11 mouse cellular contexts compared by ENCODE assay signal in the genomic region with DNA sequence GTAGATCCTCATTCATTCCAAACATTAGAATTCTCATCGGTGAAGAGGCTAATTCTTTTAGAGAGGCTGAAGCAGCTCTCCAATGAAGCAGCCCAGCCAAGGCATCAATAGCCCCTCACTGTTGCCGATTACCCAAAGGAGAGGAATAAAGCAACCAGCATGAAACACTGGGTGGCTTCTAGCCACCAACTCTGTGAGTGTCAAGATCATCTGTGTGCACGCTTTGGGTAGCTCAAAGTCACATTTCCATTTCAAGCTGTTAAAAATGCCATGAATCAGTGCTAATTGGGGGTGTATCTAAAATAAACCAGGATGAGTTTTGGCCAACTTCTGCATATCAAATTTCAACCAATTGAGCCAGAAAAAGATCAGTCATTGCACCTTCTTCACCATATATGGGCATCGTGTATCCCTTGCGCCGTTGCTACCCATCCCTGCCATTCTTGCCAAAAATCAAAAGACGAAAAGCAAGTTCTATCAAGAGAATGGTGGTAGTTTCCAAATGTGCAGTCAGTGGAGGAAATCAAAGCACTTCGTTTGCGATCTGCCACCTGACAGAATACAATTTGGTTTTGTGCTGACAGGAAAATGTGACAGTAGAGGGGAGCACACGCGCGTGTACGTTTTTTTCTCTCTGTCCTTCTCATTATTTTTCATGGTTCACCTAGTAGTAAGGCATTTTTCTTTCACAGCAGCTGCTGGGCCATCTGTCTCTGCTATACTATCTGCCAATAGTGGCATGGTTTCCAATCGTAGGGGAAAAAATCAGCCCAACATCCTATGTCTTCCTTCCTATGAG.
A peak's percentile ranks its signal among the peaks of the same experiment; 100 is the strongest.
DNase-seq lines count a peak whose midpoint lies in the region; ATAC-seq and TF ChIP-seq lines count a peak whose summit lies in the region.
"Had no signal": no experiment of that assay in that cellular context is flagged by ENCODE, and none has a peak within 500 bp of the region (broad histone marks: within the 10 kb centered on the region; RNA-seq: fewer than 3 reads in every experiment).

No protein-coding gene starts in this region.

- no peak overlapping the region for H3K4me3 ChIP-seq in midbrain, postnatal 0 days (ENCODE audit: low read depth, low read length)
- no peak overlapping the region for H3K4me3 ChIP-seq in midbrain, embryonic 13.5 days (replicated peaks)
- H3K4me3 ChIP-seq in left cerebral cortex, adult 2 months = peak overlapping the region; percentile 4; the same call in 1 of the 2 replicates

- DNase-seq in midbrain, postnatal 0 days (ENCODE audit: low spot score) = peak; percentile 69
- peak; percentile 48 to 65 for DNase-seq in cerebellum, postnatal 14 days
- DNase-seq in left cerebral cortex, adult 2 months (ENCODE audit: extremely low spot score in 1 of 2, low spot score in 2 of 2) = peak in 1 of 2 experiments; percentile 26
- DNase-seq in embryo, embryonic 11 days = no peak
- DNase-seq in MN1 (ENCODE audit: low spot score) = no peak
- DNase-seq: heart, postnatal 10 days; kidney, postnatal 25 days; lung, postnatal 14 days had no signal

- no peaks in the 10 kb centered on the region for H3K27me3 ChIP-seq in midbrain, postnatal 0 days (ENCODE audit: insufficient read depth, low read length)
- no peaks in the 10 kb centered on the region for H3K27me3 ChIP-seq in midbrain, embryonic 13.5 days

- H3K4me2 ChIP-seq in midbrain, postnatal 0 days (ENCODE audit: low read depth, low read length, poor library complexity, severe bottlenecking) = no peak overlapping the region
- no peak overlapping the region for H3K4me2 ChIP-seq in midbrain, embryonic 13.5 days (replicated peaks)

- H3K9me3 ChIP-seq in midbrain, postnatal 0 days (ENCODE audit: low read length) = no peaks in the 10 kb centered on the region
- no peaks in the 10 kb centered on the region for H3K9me3 ChIP-seq in midbrain, embryonic 13.5 days

- H3K36me3 ChIP-seq in midbrain, postnatal 0 days (ENCODE audit: insufficient read depth, low read length) = no peaks in the 10 kb centered on the region
- H3K36me3 ChIP-seq in midbrain, embryonic 13.5 days = no peaks in the 10 kb centered on the region

- H3K27ac ChIP-seq in midbrain, postnatal 0 days (ENCODE audit: low read depth, low read length) = no peak overlapping the region
- no peak overlapping the region for H3K27ac ChIP-seq in midbrain, embryonic 13.5 days
- H3K27ac ChIP-seq in left cerebral cortex, adult 2 months = no peak overlapping the region
- H3K27ac ChIP-seq: stomach, postnatal 0 days had no signal

- H3K4me1 ChIP-seq in midbrain, postnatal 0 days (ENCODE audit: insufficient read depth, low read length) = no peaks in the 10 kb centered on the region
- no peaks in the 10 kb centered on the region for H3K4me1 ChIP-seq in midbrain, embryonic 13.5 days (replicated peaks)

- intact Hi-C loops in left cerebral cortex, adult 2 months (cut with DNase I) = loop anchor here (5.0 kb wide), 1 partner anchor 215 kb away; a partner anchor contains a TSS

- 80% methylated on average over 14 of the region's 14 CpGs for WGBS in midbrain, postnatal 0 days
- 89% methylated on average over 14 of the region's 14 CpGs for WGBS in midbrain, embryonic 13.5 days

- no peak overlapping the region for H3K9ac ChIP-seq in midbrain, postnatal 0 days (replicated peaks; ENCODE audit: low read length, poor library complexity, severe bottlenecking)
- H3K9ac ChIP-seq in midbrain, embryonic 13.5 days (replicated peaks) = no peak overlapping the region

- TF ChIP-seq CTCF in midbrain, postnatal 0 days (IDR thresholded peaks at IDR 0.05) = no peak
- TF ChIP-seq CTCF in left cerebral cortex, adult 2 months (IDR thresholded peaks at IDR 0.05) = no peak

- ATAC-seq in midbrain, postnatal 0 days (ENCODE audit: low FRiP score) = peak; percentile 36; the same call in 1 of the 2 replicates
- no peak for ATAC-seq in midbrain, embryonic 13.5 days
- ATAC-seq in erythroid progenitor cell, adult 5-6 weeks (replicated peaks; ENCODE audit: low FRiP score, poor library complexity, severe bottlenecking) = no peak

Comparison
In these comparisons a context has a peak if more than half of its experiments do, and no peak if none do; other contexts are left out.
1. DNase-seq: peak in midbrain, postnatal 0 days (single experiment) and cerebellum, postnatal 14 days (2 of 2); none in embryo, embryonic 11 days (single experiment) and MN1 (single experiment).